Mouse (Mus musculus) hindlimb bud, embryonic 11.5 days (tissue): Measurements from ENCODE around the gene Ipo7.

Experiments used
- DNase-seq: peaks from one replicate; pipeline ENCODE4 v3.0.0-alpha.2; 2012; ENCODE audit warnings: low read depth, low spot score; ENCODE audit errors: extremely low spot score

Ipo7 gene

DNA sequence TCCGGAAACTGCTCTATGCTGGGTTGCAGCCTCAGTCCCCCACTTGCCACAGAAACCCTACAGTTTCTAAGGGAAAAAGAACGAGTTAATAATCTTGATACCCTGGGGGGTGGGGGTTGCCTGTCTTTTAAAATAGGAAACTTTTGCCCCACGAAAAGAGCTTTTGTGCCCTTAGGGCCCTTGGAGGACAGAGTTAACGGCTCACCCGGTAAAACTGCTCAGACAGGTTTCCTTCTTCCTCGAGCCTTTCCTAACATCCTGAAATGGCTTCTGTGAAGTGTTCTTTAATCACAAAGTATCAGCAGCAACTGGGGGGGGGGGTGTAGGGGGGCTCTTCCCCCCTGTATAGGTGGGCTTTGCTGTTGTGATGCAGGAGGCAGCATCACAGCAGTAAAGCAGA lies 82.8 kb downstream of the Ipo7 start:
- DNase-seq, result no peak

DNA sequence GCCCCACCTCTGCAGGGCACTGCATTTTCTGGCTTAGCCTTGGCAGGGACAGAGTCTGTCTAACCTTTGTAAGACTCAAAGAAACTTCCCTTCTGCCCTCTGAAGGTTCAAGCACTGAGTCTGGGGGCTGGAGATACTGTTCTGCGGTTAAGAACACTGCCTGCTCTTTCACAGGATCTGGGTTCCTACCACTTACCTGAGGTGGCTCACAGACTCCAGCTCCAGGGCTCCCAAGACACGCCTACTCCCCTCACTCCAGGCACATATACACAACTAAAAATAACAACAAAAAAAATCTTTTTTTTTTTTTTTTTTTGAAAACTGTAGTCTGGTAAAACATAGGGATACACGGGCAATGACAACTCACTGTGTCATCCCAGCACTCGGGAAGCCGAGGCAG lies 83.2 kb downstream of the Ipo7 start:
- no peak for DNase-seq

DNA sequence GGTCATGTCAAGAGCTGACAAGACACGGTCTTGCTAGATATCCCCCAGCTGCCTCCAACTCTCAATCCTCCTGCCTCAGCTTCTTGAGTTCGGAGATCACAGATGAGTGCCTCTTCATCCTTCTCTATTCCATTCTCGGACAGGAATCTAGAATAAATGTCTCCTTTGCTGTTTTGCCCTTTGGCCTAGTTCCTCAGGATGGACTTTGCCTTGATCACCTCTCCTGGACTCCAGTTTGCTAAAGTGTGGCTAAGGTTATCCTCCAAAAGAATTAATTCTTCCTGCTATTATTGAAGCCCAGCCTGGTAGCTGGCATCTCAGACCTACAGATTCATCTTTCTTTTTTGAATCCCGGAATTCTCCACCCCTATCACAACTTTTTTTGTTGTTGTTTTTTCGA lies 87.0 kb downstream of the Ipo7 start:
- DNase-seq, result no peak
